Mouse (Mus musculus) hindbrain, embryonic 12.5 days (tissue): ENCODE results near the gene Bap1. TPM values are rescaled to one million over a fixed set of nuclear protein-coding genes. Genes with fewer than 3 reads are reported as not detected.

Source experiments
- ATAC-seq: fragments of 200-750 bp; cut with Nextera tagmentation; 2 replicates; pipeline ENCODE4 v1.8.0; 2017; ENCODE audit warnings: moderate TSS enrichment; ENCODE audit not compliant: low FRiP score
- H3K27ac ChIP-seq: fragments of 300-500 bp; sonication (generic); 2 replicates; pipeline ENCODE4 v1.5.1; 2016; ENCODE audit warnings: mild to moderate bottlenecking
- H3K27me3 ChIP-seq: fragments of 300-500 bp; sonication (generic); 2 replicates; pipeline ENCODE4 v1.6.1; 2016; ENCODE audit warnings: mild to moderate bottlenecking
- H3K36me3 ChIP-seq: fragments of 300-500 bp; sonication (generic); 2 replicates; pipeline ENCODE4 v1.6.1; 2016; ENCODE audit warnings: mild to moderate bottlenecking
- H3K4me1 ChIP-seq: fragments of 300-500 bp; sonication (generic); 2 replicates; pipeline ENCODE4 v1.6.1; 2016
- H3K4me2 ChIP-seq: fragments of 300-500 bp; sonication (generic); replicated peaks from 2 replicates; pipeline ENCODE4 v1.6.1; 2016; ENCODE audit warnings: mild to moderate bottlenecking
- H3K4me3 ChIP-seq: fragments of 300-500 bp; sonication (generic); 2 replicates; pipeline ENCODE4 v1.5.1; 2016; ENCODE audit warnings: mild to moderate bottlenecking
- H3K9ac ChIP-seq: fragments of 300-500 bp; sonication (generic); 2 replicates; pipeline ENCODE4 v1.6.1; 2016; ENCODE audit warnings: mild to moderate bottlenecking, moderate library complexity
- H3K9me3 ChIP-seq: fragments of 300-500 bp; sonication (generic); replicated peaks from 2 replicates; pipeline ENCODE4 v1.6.1; 2016; ENCODE audit warnings: mild to moderate bottlenecking
- WGBS: fragments of 180-500 bp; shearing (Covaris S2); methylation state at CpG from one replicate; pipeline ENCODE4 v1.1.7; 2016; 5-methylcytosine and 5-hydroxymethylcytosine counted together
- polyA plus RNA-seq: library from polyadenylated mRNA; unstranded; fragments of >200 nt; fragmentation: Nextera tagmentation; extraction: Ambion mirVana; gene quantifications from 2 replicates; pipeline ENCODE4 v1.2.1, GENCODE M21; 2016

The Bap1 gene
- polyA plus RNA-seq, 1 experiment from 2014 or later, result 110 TPM

- Histone ChIP-seq H3K9ac (0 out of 2 replicates have a peak overlapping the region, but pooled peaks have one; percentile 8), H3K27ac (no peak overlapping the region), H3K4me2 (no peak overlapping the region), H3K4me1 (peaks cover 21% of the 10 kb centered on the region), H3K27me3 (peaks cover 7% of the 10 kb centered on the region), H3K4me3 (no peak overlapping the region), H3K9me3 (no peaks in the 10 kb centered on the region), H3K36me3 (no peaks in the 10 kb centered on the region)
- ATAC-seq, result peak; percentile 62
- 33% methylated on average over 15 of the region's 15 CpGs for WGBS
Observed at GRCm38 (mm10) chr14:31215157-31216002, 35.9 kb upstream of the Bap1 start.

- Histone ChIP-seq H3K36me3 (no peaks in the 10 kb centered on the region), H3K9me3 (no peaks in the 10 kb centered on the region), H3K9ac (peak within 1 kb of the TSS; percentile 43; the same call in 1 of the 2 replicates), H3K4me1 (peaks cover 21% of the 10 kb centered on the region), H3K4me3 (no peak within 1 kb of the TSS), H3K27ac (0 out of 2 replicates have a peak within 1 kb of the TSS, but pooled peaks have one; percentile 35), H3K4me2 (0 out of 2 replicates have a peak within 1 kb of the TSS, but pooled peaks have one; percentile 17), H3K27me3 (peaks cover 7% of the 10 kb centered on the region)
- ATAC-seq, result no peak
- WGBS, result 58% methylated on average over 2 of the region's 2 CpGs
Observed at GRCm38 (mm10) chr14:31216846-31217245, 34.4 kb upstream of the Bap1 start, which contains the start of gene Nisch. TSS of gene Nisch (minus strand) at chr14:31216946.

- peaks cover 21% of the 10 kb centered on the region for H3K4me1 ChIP-seq
- peak; percentile 68 for ATAC-seq
- no peak within 1 kb of the TSS for H3K4me3 ChIP-seq
- H3K9ac ChIP-seq, result peak within 1 kb of the TSS; percentile 43; the same call in 1 of the 2 replicates
- no peaks in the 10 kb centered on the region for H3K9me3 ChIP-seq
- no peaks in the 10 kb centered on the region for H3K36me3 ChIP-seq
- H3K27ac ChIP-seq, result 0 out of 2 replicates have a peak within 1 kb of the TSS, but pooled peaks have one; percentile 35
- H3K4me2 ChIP-seq, result 0 out of 2 replicates have a peak within 1 kb of the TSS, but pooled peaks have one; percentile 17
- 10% methylated on average over 11 of the region's 11 CpGs for WGBS
- H3K27me3 ChIP-seq, result peaks cover 7% of the 10 kb centered on the region
Observed at GRCm38 (mm10) chr14:31217666-31218065, 33.6 kb upstream of the Bap1 start, which contains the start of gene Sema3g. TSS of gene Sema3g (plus strand) at chr14:31217860.

GRCm38 (mm10) chr14:31226978-31227377, 24.3 kb upstream of the Bap1 start:
- Histone ChIP-seq H3K27me3 (no peaks in the 10 kb centered on the region), H3K4me2 (no peak overlapping the region), H3K9ac (no peak overlapping the region), H3K4me1 (peaks cover 13% of the 10 kb centered on the region), H3K9me3 (no peaks in the 10 kb centered on the region), H3K4me3 (no peak overlapping the region), H3K27ac (no peak overlapping the region), H3K36me3 (no peaks in the 10 kb centered on the region)
- 66% methylated on average over 4 of the region's 4 CpGs for WGBS
- ATAC-seq, result no peak

GRCm38 (mm10) chr14:31228234-31228633, 23.0 kb upstream of the Bap1 start:
- WGBS, result 70% methylated on average over 6 of the region's 6 CpGs
- Histone ChIP-seq H3K4me1 (peaks cover 13% of the 10 kb centered on the region), H3K9ac (no peak overlapping the region), H3K36me3 (no peaks in the 10 kb centered on the region), H3K9me3 (no peaks in the 10 kb centered on the region), H3K27me3 (no peaks in the 10 kb centered on the region), H3K27ac (no peak overlapping the region), H3K4me3 (no peak overlapping the region), H3K4me2 (no peak overlapping the region)
- ATAC-seq, result no peak

- Histone ChIP-seq H3K27me3 (no peaks in the 10 kb centered on the region), H3K9me3 (no peaks in the 10 kb centered on the region), H3K9ac (no peak overlapping the region), H3K4me2 (no peak overlapping the region), H3K4me1 (peaks cover 13% of the 10 kb centered on the region), H3K27ac (no peak overlapping the region), H3K36me3 (no peaks in the 10 kb centered on the region), H3K4me3 (no peak overlapping the region)
- WGBS, result 71% methylated on average over 8 of the region's 8 CpGs
- no peak for ATAC-seq
Observed at GRCm38 (mm10) chr14:31230442-31230841, 20.8 kb upstream of the Bap1 start.

- Histone ChIP-seq H3K4me3 (no peak overlapping the region), H3K36me3 (peaks cover 5% of the 10 kb centered on the region; the same call in 1 of the 2 replicates), H3K9ac (no peak overlapping the region), H3K27me3 (no peaks in the 10 kb centered on the region), H3K27ac (no peak overlapping the region), H3K9me3 (no peaks in the 10 kb centered on the region), H3K4me1 (0 out of 2 replicates have a peak, but pooled peaks cover 9% of the 10 kb centered on the region), H3K4me2 (no peak overlapping the region)
- WGBS, result 85% methylated on average over 13 of the region's 13 CpGs
- ATAC-seq, result no peak
Observed at GRCm38 (mm10) chr14:31232404-31233069, 18.7 kb upstream of the Bap1 start.

- H3K36me3 ChIP-seq, result peaks cover 5% of the 10 kb centered on the region
- H3K4me2 ChIP-seq, result no peak overlapping the region
- no peak overlapping the region for H3K27ac ChIP-seq
- H3K27me3 ChIP-seq, result no peaks in the 10 kb centered on the region
- 0 out of 2 replicates have a peak, but pooled peaks cover 4% of the 10 kb centered on the region for H3K4me1 ChIP-seq
- peak; percentile 32; the same call in 1 of the 2 replicates for ATAC-seq
- WGBS, result 86% methylated on average over 14 of the region's 14 CpGs
- H3K9ac ChIP-seq, result no peak overlapping the region
- H3K4me3 ChIP-seq, result no peak overlapping the region
- H3K9me3 ChIP-seq, result no peaks in the 10 kb centered on the region
Observed at GRCm38 (mm10) chr14:31233070-31233995, 17.9 kb upstream of the Bap1 start.

- ATAC-seq, result no peak
- Histone ChIP-seq H3K9ac (no peak overlapping the region), H3K4me3 (no peak overlapping the region), H3K27ac (no peak overlapping the region), H3K9me3 (no peaks in the 10 kb centered on the region), H3K36me3 (peaks cover 5% of the 10 kb centered on the region), H3K4me1 (0 out of 2 replicates have a peak, but pooled peaks cover 4% of the 10 kb centered on the region), H3K27me3 (no peaks in the 10 kb centered on the region), H3K4me2 (0 out of 2 replicates have a peak overlapping the region, but pooled peaks have one; percentile 15)
- 29% methylated on average over 11 of the region's 11 CpGs for WGBS
Observed at GRCm38 (mm10) chr14:31233996-31234591, 17.2 kb upstream of the Bap1 start.

GRCm38 (mm10) chr14:31237101-31237882, 14.0 kb upstream of the Bap1 start:
- Histone ChIP-seq H3K27me3 (no peaks in the 10 kb centered on the region), H3K4me1 (no peaks in the 10 kb centered on the region), H3K27ac (no peak overlapping the region), H3K9me3 (no peaks in the 10 kb centered on the region), H3K9ac (no peak overlapping the region), H3K4me2 (no peak overlapping the region), H3K4me3 (no peak overlapping the region), H3K36me3 (peaks cover 5% of the 10 kb centered on the region)
- WGBS, result 85% methylated on average over 7 of the region's 7 CpGs
- ATAC-seq, result no peak
